Mouse (Mus musculus) heart, postnatal 0 days (tissue): ENCODE results near the gene BC035044. TPM values are rescaled to one million over a fixed set of nuclear protein-coding genes. Genes with fewer than 3 reads are reported as not detected.
"Not testable (repeated sequence)": the region's sequence is repeated elsewhere in the genome, so short reads cannot be mapped to it uniquely, and the experiment has no call there.

Experiments used
- ATAC-seq: fragments of 200-750 bp; cut with Nextera tagmentation; 2 replicates; pipeline ENCODE4 v1.8.0; 2017; ENCODE audit warnings: low read depth, moderate number of reproducible peaks, moderate library complexity; ENCODE audit not compliant: insufficient read depth
- DNase-seq: peaks from one replicate; pipeline ENCODE4 v3.0.0-alpha.2; 2016; ENCODE audit warnings: low spot score
- H3K27ac ChIP-seq: fragments of 300-500 bp; sonication (generic); 2 replicates; pipeline ENCODE4 v1.5.1; 2014; ENCODE audit warnings: low read depth, mild to moderate bottlenecking
- H3K27me3 ChIP-seq: fragments of 300-500 bp; sonication (generic); 2 replicates; pipeline ENCODE4 v1.6.1; 2014; ENCODE audit warnings: low read length, mixed read lengths; ENCODE audit not compliant: control insufficient read depth, insufficient read depth
- H3K36me3 ChIP-seq: fragments of 300-500 bp; sonication (generic); replicated peaks from 2 replicates; pipeline ENCODE4 v1.6.1; 2014; ENCODE audit warnings: low read length, mixed read lengths; ENCODE audit not compliant: control insufficient read depth, insufficient read depth
- H3K4me1 ChIP-seq: fragments of 300-500 bp; sonication (generic); 2 replicates; pipeline ENCODE4 v1.6.1; 2014; ENCODE audit warnings: antibody characterized with exemption; ENCODE audit not compliant: control insufficient read depth, insufficient read depth
- H3K4me2 ChIP-seq: fragments of 300-500 bp; sonication (generic); 2 replicates; pipeline ENCODE4 v1.6.1; 2014; ENCODE audit warnings: low read depth, mild to moderate bottlenecking, low read length, moderate library complexity
- H3K4me3 ChIP-seq: fragments of 300-500 bp; sonication (generic); 2 replicates; pipeline ENCODE4 v1.5.1; 2014; ENCODE audit warnings: low read depth, low read length
- H3K9ac ChIP-seq: fragments of 300-500 bp; sonication (generic); replicated peaks from 2 replicates; pipeline ENCODE4 v1.6.1; 2014; ENCODE audit warnings: low read depth, low read length, mixed read lengths
- H3K9me3 ChIP-seq: fragments of 300-500 bp; sonication (generic); replicated peaks from 2 replicates; pipeline ENCODE4 v1.6.1; 2016; ENCODE audit warnings: low read length; ENCODE audit not compliant: control insufficient read depth
- CTCF ChIP-seq: IDR thresholded peaks from 2 replicates; pipeline ENCODE4 v1.5.1; 2016; ENCODE audit warnings: antibody characterized with exemption, control low read depth, low read depth
- EP300 ChIP-seq: IDR thresholded peaks from 2 replicates; pipeline ENCODE4 v1.6.1; 2016; ENCODE audit warnings: antibody characterized with exemption, low read depth
- WGBS: fragments of 180-500 bp; shearing (Covaris S2); extraction: QIAGEN DNeasy Blood & Tissue Kit; methylation state at CpG from one replicate; pipeline ENCODE4 v1.1.7; 2014; 5-methylcytosine and 5-hydroxymethylcytosine counted together
- polyA plus RNA-seq: library from polyadenylated mRNA; unstranded; fragments of >200 nt; fragmentation: Nextera tagmentation; extraction: Ambion mirVana; gene quantifications from 2 replicates; pipeline ENCODE4 v1.2.1, GENCODE M21; 2015
- total RNA-seq: library from RNA; depleted of rRNA; stranded (reverse); fragments of >200 nt; gene quantifications from 2 replicates; pipeline ENCODE4 v1.2.3, GENCODE M21; 2014; ENCODE audit warnings: low replicate concordance; rRNA removed

BC035044 gene
- 0.08 TPM in 1 of 2 replicates, not detected in the other for total RNA-seq
- 0.10 TPM in 1 of 2 replicates, not detected in the other for polyA plus RNA-seq

DNA sequence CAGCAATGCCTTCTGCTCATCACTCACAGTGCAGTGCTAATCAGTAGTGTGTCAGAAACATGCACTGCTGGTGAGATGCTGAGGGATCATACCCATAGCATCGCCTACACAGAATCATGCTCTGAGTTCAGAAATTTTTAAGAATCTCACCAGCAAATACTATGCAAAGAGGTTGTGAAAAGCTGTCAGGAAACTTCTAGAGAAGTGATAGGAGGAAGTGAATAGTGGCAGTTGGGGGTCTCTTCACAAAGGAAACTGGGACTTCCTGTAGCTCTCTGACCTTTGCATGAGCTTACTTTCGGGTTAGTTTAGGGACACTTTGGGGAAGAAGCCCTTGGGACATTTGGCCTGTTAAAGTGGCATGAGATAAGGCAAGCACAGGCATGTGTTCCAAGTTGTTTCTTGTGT lies at the start of gene BC035044:
Gene BC035044, minus strand, starts transcription at position 179 of the 408 bp plus-strand sequence.
- Histone ChIP-seq H3K9ac (no peak within 1 kb of the TSS), H3K36me3 (no peaks in the 10 kb centered on the region), H3K4me1 (no peaks in the 10 kb centered on the region), H3K4me3 (peak within 1 kb of the TSS; percentile 4; the same call in 1 of the 2 replicates), H3K27me3 (no peaks in the 10 kb centered on the region), H3K4me2 (no peak within 1 kb of the TSS), H3K27ac (no peak within 1 kb of the TSS; the same call in 1 of the 2 replicates), H3K9me3 (no peaks in the 10 kb centered on the region)
- 46% methylated on average over 2 of the region's 2 CpGs for WGBS
- ATAC-seq (no peak), DNase-seq (no peak)
- no peak for TF ChIP-seq CTCF

DNA sequence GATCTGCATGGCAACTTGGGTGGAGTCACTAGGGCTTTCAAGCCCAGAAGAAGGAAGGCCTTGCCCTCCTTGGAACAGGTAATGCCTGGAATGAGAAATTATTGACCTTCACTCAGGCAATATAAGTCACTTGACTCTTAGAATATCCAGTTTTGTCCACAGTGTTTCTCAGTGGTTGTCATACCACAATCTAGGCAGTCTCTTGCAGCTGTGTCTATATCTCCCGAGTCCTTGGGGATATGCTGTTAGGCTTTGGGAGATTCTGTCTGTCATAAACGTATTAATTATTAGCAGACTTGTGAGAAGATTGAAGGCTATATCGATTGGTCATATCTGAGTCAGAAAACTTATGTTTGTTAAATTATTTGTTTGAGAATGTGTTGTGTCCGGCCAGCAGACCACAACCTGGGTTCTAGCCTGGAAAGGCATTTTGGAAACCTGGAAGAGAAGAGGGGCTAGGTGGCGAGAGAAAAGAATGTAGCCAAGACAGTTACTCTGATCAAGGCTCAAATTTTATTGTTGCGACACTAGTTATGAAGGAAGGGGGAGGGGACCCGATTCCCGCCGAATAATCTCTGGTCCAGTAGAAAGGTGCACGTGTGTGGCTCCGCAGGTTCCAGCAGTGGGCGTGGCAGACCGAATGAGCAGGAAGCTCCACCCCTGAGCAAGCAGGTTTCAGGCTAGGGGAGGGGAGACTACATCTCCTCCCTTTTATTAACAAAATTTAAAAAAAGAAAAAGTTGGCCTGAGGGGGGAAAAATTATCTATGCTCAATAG lies 45.2 kb upstream of the BC035044 start:
- H3K36me3 ChIP-seq, DNase-seq, H3K4me1 ChIP-seq, H3K4me2 ChIP-seq, H3K4me3 ChIP-seq, H3K9me3 ChIP-seq, H3K27ac ChIP-seq, H3K9ac ChIP-seq, ATAC-seq, H3K27me3 ChIP-seq: not testable (repeated sequence)
- 81% methylated on average over 4 of the region's 13 CpGs for WGBS

DNA sequence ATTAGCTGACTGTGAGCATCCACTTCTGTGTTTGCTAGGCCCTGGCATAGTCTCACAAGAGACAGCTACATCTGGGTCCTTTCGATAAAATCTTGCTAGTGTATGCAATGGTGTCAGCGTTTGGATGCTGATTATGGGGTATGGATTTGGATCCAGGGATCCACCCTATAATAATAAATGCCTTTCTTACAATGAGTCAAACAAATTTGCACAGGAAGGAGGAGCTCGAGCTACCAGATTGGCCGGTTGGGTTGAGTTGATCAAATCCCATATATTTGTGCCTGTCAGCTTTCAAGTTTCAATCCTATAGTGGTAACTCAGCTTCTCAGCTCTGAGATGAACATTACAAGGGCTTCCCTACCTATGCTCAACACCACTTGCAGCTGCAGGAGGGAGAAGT lies 43.2 kb upstream of the BC035044 start, which contains the start of gene Clec2g:
Gene Clec2g, plus strand, starts transcription at position 301 of the 400 bp plus-strand sequence.
- H3K4me1 ChIP-seq, H3K27me3 ChIP-seq, H3K9me3 ChIP-seq, ATAC-seq, H3K4me2 ChIP-seq, H3K9ac ChIP-seq, H3K36me3 ChIP-seq, H3K4me3 ChIP-seq, H3K27ac ChIP-seq, DNase-seq: not testable (repeated sequence)
- 86% methylated on average over 4 of the region's 4 CpGs for whole genome bisulfite sequencing

DNA sequence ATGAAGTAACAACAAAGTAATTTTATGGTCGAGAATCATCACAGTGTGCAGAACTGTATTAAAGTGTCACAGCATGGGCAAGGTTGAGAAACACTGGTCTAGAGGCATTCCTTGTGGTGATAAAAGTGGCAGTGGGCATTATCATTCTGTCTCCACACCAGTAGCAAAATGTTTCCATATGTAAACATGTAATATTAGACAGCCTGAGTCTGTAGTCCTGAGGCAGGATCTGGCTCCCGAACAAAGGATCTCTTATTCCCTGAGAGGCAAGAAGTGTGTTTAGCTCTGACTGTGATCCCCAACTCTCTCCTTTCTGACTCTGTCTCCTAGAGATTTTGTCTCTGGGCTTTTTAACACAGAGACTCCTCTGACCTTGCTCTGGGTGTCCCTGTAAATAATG lies 42.1 kb upstream of the BC035044 start:
- ATAC-seq (no peak), DNase-seq (no peak)
- Histone ChIP-seq H3K27ac (no peak overlapping the region), H3K4me1 (no peaks in the 10 kb centered on the region), H3K9ac (no peak overlapping the region), H3K36me3 (no peaks in the 10 kb centered on the region), H3K4me3 (no peak overlapping the region), H3K4me2 (no peak overlapping the region), H3K27me3 (no peaks in the 10 kb centered on the region), H3K9me3 (no peaks in the 10 kb centered on the region)
- TF ChIP-seq EP300, result no peak
- no peak for TF ChIP-seq CTCF
- 73% methylated on average over 2 of the region's 2 CpGs for WGBS

DNA sequence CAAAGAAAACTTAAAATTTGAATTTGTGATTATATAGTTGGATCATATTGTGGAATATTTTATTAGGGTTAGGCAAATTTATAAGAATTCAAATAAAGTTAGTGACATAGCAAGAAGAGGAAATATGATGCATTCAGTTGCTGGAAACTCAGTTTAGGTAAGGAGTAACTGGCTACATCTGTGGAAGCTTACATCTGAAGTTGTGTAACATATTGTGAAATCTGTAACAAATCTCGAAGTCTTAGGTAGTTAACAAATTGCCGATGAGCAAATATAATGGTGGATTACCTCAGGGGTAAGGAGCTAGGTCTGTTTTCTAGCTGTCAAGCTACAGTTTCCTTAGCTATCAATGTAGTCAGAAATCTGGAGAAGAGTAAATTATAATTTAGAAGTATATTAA lies 26.4 kb upstream of the BC035044 start:
- no peak overlapping the region for H3K4me2 ChIP-seq
- H3K9me3 ChIP-seq, result no peaks in the 10 kb centered on the region
- H3K4me1 ChIP-seq, result no peaks in the 10 kb centered on the region
- no peak for DNase-seq
- no peak overlapping the region for H3K9ac ChIP-seq
- ATAC-seq, result no peak
- H3K27ac ChIP-seq, result no peak overlapping the region
- H3K27me3 ChIP-seq, result no peaks in the 10 kb centered on the region
- TF ChIP-seq EP300 (no peak), CTCF (no peak)
- no peaks in the 10 kb centered on the region for H3K36me3 ChIP-seq
- no peak overlapping the region for H3K4me3 ChIP-seq
- WGBS, result 76% methylated on average over 2 of the region's 2 CpGs
